ENCODE assay signal across 8 mouse cellular contexts in genomic region chr12:16643508-16644345, GRCm38 (mm10). TPM values are rescaled to one million over a fixed set of nuclear protein-coding genes. Genes with fewer than 3 reads are reported as not detected.
A peak's percentile ranks its signal among the peaks of the same experiment; 100 is the strongest.
DNase-seq lines count a peak whose midpoint lies in the region; ATAC-seq and TF ChIP-seq lines count a peak whose summit lies in the region.

No protein-coding gene starts in this region.

- no peaks in the 10 kb centered on the region for H3K9me3 ChIP-seq in embryonic facial prominence, embryonic 10.5 days

- no peak for TF ChIP-seq CTCF in heart, adult 2 months (IDR thresholded peaks at IDR 0.05)
- TF ChIP-seq CTCF in layer of hippocampus, adult 2 months (conservative IDR thresholded peaks at IDR 0.05): no peak

- intact Hi-C loops in heart, adult 2 months (cut with DNase I): no loop called here

- peaks cover 16% of the 10 kb centered on the region for H3K4me1 ChIP-seq in embryonic facial prominence, embryonic 10.5 days
- H3K4me1 ChIP-seq in heart, adult 2 months (ENCODE audit: control insufficient read depth, insufficient read depth, low read length): peaks cover 3% of the 10 kb centered on the region

- no peak for ATAC-seq in megakaryocyte progenitor cell, adult 5-6 weeks (replicated peaks; ENCODE audit: poor library complexity)

- no peak for TF ChIP-seq EP300 in heart, adult 2 months (IDR thresholded peaks at IDR 0.05; ENCODE audit: insufficient read depth, low read depth, low read length)

- DNase-seq in kidney, adult 11 months: peak; percentile 51
- no peak for DNase-seq in kidney, postnatal 10 days
- DNase-seq in embryonic facial prominence, embryonic 10.5 days (ENCODE audit: low spot score): no peak
- peak; percentile 74 to 83 for DNase-seq in heart, adult 2 months
- DNase-seq in layer of hippocampus, adult 2 months (ENCODE audit: low spot score in 2 of 2): peak; percentile 32 to 37
- DNase-seq in retina, adult 2 months (ENCODE audit: low read depth, low spot score): peak; percentile 11
- DNase-seq in thymus, postnatal 0 days (ENCODE audit: low spot score): no peak

- H3K79me2 ChIP-seq in heart, adult 2 months (replicated peaks; ENCODE audit: control insufficient read depth, insufficient read depth, low read length): no peaks in the 10 kb centered on the region

- H3K9ac ChIP-seq in heart, adult 2 months (ENCODE audit: low read depth, low read length): peak overlapping the region; percentile 57

- 57% methylated on average over 12 of the region's 12 CpGs for WGBS in embryonic facial prominence, embryonic 10.5 days
- WGBS in heart, adult 2 months: 35% methylated on average over 12 of the region's 12 CpGs

- H3K27ac ChIP-seq in embryonic facial prominence, embryonic 10.5 days (replicated peaks): peak overlapping the region; percentile 77
- H3K27ac ChIP-seq in heart, adult 2 months: peak overlapping the region; percentile 81
- H3K27ac ChIP-seq in layer of hippocampus, adult 2 months: peak overlapping the region; percentile 71

- TF ChIP-seq POLR2A in heart, adult 2 months (IDR thresholded peaks at IDR 0.05; ENCODE audit: insufficient read depth, low read depth, low read length): 0 out of 2 replicates have a peak, but pooled peaks have one; percentile 15

- no peaks in the 10 kb centered on the region for H3K27me3 ChIP-seq in embryonic facial prominence, embryonic 10.5 days (replicated peaks; ENCODE audit: low read depth, poor library complexity, severe bottlenecking)
- no peaks in the 10 kb centered on the region for H3K27me3 ChIP-seq in heart, adult 2 months (ENCODE audit: control insufficient read depth, insufficient read depth, low read length)

- no peak overlapping the region for H3K4me3 ChIP-seq in embryonic facial prominence, embryonic 10.5 days
- no peak overlapping the region for H3K4me3 ChIP-seq in heart, adult 2 months
- H3K4me3 ChIP-seq in layer of hippocampus, adult 2 months: no peak overlapping the region

- H3K36me3 ChIP-seq in embryonic facial prominence, embryonic 10.5 days (replicated peaks): no peaks in the 10 kb centered on the region
- H3K36me3 ChIP-seq in heart, adult 2 months (ENCODE audit: control insufficient read depth, insufficient read depth, low read length): peaks cover 2% of the 10 kb centered on the region

RNA-seq across cellular contexts. Expression of gene Ntsr2, which starts 9.5 kb away (rescaled TPM):
- polyA plus RNA-seq in embryonic facial prominence, embryonic 10.5 days (2016; fragmentation: Nextera tagmentation; extraction: Ambion mirVana): not detected in 2 replicates
- total RNA-seq in heart, adult 2 months (2021): 1 to 10 TPM; 7.9 to 9.3 TPM
- polyA plus RNA-seq in heart, adult 2 months (2012; rRNA removed): 15.1 and 20.5 TPM in 2 replicates
- total RNA-seq in layer of hippocampus, adult 2 months (2021): 100 to 1,000 TPM; 189 to 208 TPM
- polyA plus RNA-seq in thymus, postnatal 0 days (2015; fragmentation: Nextera tagmentation; extraction: Ambion mirVana): not detected in 2 replicates
- total RNA-seq in megakaryocyte progenitor cell, adult 5-6 weeks (2015): not detected in 2 replicates
- not detected in 2 replicates for total RNA-seq in megakaryocyte progenitor cell, adult 5-6 weeks (2017)

RNA-seq across cellular contexts. Expression of gene Lpin1, which starts 33.0 kb away (rescaled TPM):
- polyA plus RNA-seq in embryonic facial prominence, embryonic 10.5 days (2016; fragmentation: Nextera tagmentation; extraction: Ambion mirVana): 6.2 and 6.7 TPM in 2 replicates
- total RNA-seq in heart, adult 2 months (2021): 100 to 1,000 TPM; 160 to 171 TPM
- 96.8 and 110 TPM in 2 replicates for polyA plus RNA-seq in heart, adult 2 months (2012; rRNA removed)
- 10 to 100 TPM; 25.3 to 27.6 TPM for total RNA-seq in layer of hippocampus, adult 2 months (2021)
- 6.4 and 6.5 TPM in 2 replicates for polyA plus RNA-seq in thymus, postnatal 0 days (2015; fragmentation: Nextera tagmentation; extraction: Ambion mirVana)
- total RNA-seq in megakaryocyte progenitor cell, adult 5-6 weeks (2015): 3.8 and 5.3 TPM in 2 replicates
- 5.8 and 7.8 TPM in 2 replicates for total RNA-seq in megakaryocyte progenitor cell, adult 5-6 weeks (2017)

Comparison
In these comparisons a context has a peak if more than half of its experiments do, and no peak if none do; other contexts are left out.
1. DNase-seq: peak in kidney, adult 11 months (single experiment), heart, adult 2 months (2 of 2), layer of hippocampus, adult 2 months (2 of 2) and retina, adult 2 months (single experiment); none in kidney, postnatal 10 days (single experiment), embryonic facial prominence, embryonic 10.5 days (single experiment) and thymus, postnatal 0 days (single experiment).
2. RNA of gene Ntsr2, which starts 9.5 kb away (total RNA-seq): 189 to 208 TPM in layer of hippocampus, adult 2 months; 7.9 to 9.3 TPM in heart, adult 2 months and not detected in megakaryocyte progenitor cell, adult 5-6 weeks; every median in the first group is over 10 times any median in the second.
3. RNA of gene Lpin1, which starts 33.0 kb away (total RNA-seq): 160 to 171 TPM in heart, adult 2 months; 25.3 to 27.6 TPM in layer of hippocampus, adult 2 months and 3.8 to 7.8 TPM in megakaryocyte progenitor cell, adult 5-6 weeks; every median in the first group is over 4 times any median in the second.
4. Peak in every context shown above with its lines, with median percentiles within 50 percentile points of each other: H3K27ac ChIP-seq.